Mouse (Mus musculus) T-helper 1 cell (primary cell): ENCODE measurements around the gene Nemp2.
"Not testable (repeated sequence)": the region's sequence is repeated elsewhere in the genome, so short reads cannot be mapped to it uniquely, and the experiment has no call there.

Experiments
- in situ Hi-C: fragments of 300-600 bp; cut with MboI, MseI; formaldehyde crosslinking; loops from one replicate; pipeline ENCODE4 v1.15.1; 2025; ENCODE audit warnings: high pct_unique_total_duplicates

Gene Nemp2

GRCm38 (mm10) chr1:52652601-52653253 lies 22.2 kb downstream of the Nemp2 start:
- in situ Hi-C loops, result no loop called here

- in situ Hi-C loops, result no loop called here
Measured at GRCm38 (mm10) chr1:52653366-52653765, 22.9 kb downstream of the Nemp2 start.

- in situ Hi-C loops, result no loop called here
Measured at GRCm38 (mm10) chr1:52655153-52655552, 24.6 kb downstream of the Nemp2 start.

- in situ Hi-C loops, result no loop called here
Measured at GRCm38 (mm10) chr1:52658160-52658559, 27.7 kb downstream of the Nemp2 start.

GRCm38 (mm10) chr1:52660278-52660677 lies 29.8 kb downstream of the Nemp2 start:
- in situ Hi-C loops, result loop anchor here (5.0 kb wide), 1 partner anchor 37 kb away; no protein-coding TSS in a partner anchor

GRCm38 (mm10) chr1:52660765-52661164 lies 30.3 kb downstream of the Nemp2 start:
- in situ Hi-C loops, result loop anchor here (5.0 kb wide), 1 partner anchor 37 kb away; no protein-coding TSS in a partner anchor

- in situ Hi-C loops, result loop anchor here (5.0 kb wide), 1 partner anchor 34 kb away; no protein-coding TSS in a partner anchor
Measured at GRCm38 (mm10) chr1:52663228-52663627, 32.7 kb downstream of the Nemp2 start.

- in situ Hi-C loops, result no loop called here
Measured at GRCm38 (mm10) chr1:52668743-52669323, 38.3 kb downstream of the Nemp2 start.

GRCm38 (mm10) chr1:52669931-52670330 lies 39.4 kb downstream of the Nemp2 start:
- in situ Hi-C loops, result no loop called here

GRCm38 (mm10) chr1:52675561-52676551 lies 45.4 kb downstream of the Nemp2 start:
- in situ Hi-C loops, result no loop called here

- in situ Hi-C loops, result no loop called here
Measured at GRCm38 (mm10) chr1:52676621-52677020, 46.1 kb downstream of the Nemp2 start.

- in situ Hi-C loops, result no loop called here
Measured at GRCm38 (mm10) chr1:52683550-52683949, 53.0 kb downstream of the Nemp2 start.

- in situ Hi-C loops, result no loop called here
Measured at GRCm38 (mm10) chr1:52687636-52688035, 57.1 kb downstream of the Nemp2 start.

GRCm38 (mm10) chr1:52694456-52694855 lies 64.0 kb downstream of the Nemp2 start:
- in situ Hi-C loops, result not testable (repeated sequence)
